Mouse (Mus musculus): Measurements from ENCODE around the gene Arhgef15.

DNA sequence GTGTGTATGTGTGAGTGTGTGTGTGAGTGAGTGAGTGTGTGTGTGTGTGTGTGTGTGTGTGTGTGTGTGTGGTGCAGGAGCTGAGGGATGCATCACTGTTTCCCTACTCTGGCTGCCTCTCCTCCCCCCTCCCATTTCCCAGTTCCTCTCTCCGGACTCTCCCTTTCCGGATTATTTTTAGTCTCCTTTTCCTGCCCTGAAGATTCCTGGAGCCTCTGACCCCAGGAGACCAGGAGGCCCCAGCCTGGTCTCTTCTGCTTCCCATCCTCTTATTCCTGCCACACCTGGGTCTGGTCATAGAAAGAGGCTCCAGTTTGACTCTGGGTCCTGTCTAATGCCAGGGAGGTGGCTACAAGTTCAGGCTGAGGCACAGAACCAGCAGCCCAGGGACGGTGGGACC is 1.2 kb downstream of the Arhgef15 start:
- no peak for TF ChIP-seq POLR2A (IDR thresholded peaks at IDR 0.05; ENCODE audit: borderline replicate concordance, low read depth, low read length)
- no peak for TF ChIP-seq CTCF (IDR thresholded peaks at IDR 0.05; ENCODE audit: low read depth, low read length)
